Mouse (Mus musculus): ENCODE measurements around the gene Slc25a45.

Slc25a45 gene

DNA sequence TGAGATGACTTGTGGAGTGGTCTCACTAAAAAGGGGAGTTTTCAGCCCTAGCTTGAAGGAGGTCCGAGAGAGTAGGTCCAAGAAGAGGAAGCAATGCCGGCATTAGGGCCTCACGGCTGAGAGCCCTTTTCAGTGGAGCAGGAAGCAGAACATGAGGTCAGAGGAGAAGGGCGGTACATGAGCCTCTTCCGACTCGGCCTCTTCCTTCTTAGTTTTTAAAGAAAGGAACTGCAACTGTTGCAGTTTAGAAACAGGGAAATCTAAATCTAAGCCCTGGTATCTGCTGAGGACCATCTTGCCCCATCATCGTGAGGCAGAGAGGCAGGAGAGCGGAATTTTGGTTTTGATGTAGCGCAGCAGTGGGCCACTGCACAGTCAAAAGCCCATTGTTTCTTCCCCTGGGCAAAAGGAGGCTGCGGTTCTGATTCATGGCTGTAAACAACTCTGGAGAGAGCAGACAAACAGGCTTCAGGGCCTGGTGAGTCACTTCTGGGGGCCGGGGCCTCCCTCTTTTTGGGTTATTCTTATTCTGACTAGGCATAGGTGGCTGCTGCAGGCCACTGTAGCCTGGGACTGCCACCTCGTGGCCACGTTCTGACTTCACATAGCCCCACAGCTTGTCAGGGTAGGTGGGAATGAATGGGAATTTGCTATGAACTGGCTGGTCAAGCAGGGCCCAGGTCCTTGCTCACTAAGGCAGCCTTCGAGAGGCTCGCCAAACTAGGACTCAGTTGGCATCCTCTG, at the start of gene Slc25a45:
Gene Slc25a45 (plus strand): TSS at position 191 of the 744 bp plus-strand sequence.
- CTCF ChIA-PET, result interaction anchor here (0.6 kb wide), 1 partner anchor 63 kb away, joined by 3 read pairs; no protein-coding TSS in a partner anchor

DNA sequence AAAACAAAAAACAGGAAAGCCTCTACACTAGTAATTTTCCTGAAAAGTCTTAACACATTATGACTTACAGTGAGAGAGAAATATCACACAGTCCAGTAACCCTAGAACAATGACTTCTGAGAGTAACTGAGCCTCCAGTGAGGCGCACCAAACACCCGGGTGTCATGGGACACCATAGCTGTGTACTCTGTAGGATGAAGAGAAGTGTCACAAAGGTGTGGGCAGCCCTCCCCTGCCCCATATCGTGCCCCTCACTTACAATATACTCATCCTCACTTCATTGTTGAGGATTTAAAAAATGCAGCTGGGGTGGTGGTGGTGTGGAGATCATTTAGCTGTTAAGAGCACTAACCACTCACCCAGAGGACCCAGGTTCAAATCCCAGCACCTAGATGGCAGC, 49.5 kb upstream of the Slc25a45 start:
- CTCF ChIA-PET, result interaction anchor here (0.6 kb wide), 1 partner anchor 295 kb away, joined by 3 read pairs; no protein-coding TSS in a partner anchor

DNA sequence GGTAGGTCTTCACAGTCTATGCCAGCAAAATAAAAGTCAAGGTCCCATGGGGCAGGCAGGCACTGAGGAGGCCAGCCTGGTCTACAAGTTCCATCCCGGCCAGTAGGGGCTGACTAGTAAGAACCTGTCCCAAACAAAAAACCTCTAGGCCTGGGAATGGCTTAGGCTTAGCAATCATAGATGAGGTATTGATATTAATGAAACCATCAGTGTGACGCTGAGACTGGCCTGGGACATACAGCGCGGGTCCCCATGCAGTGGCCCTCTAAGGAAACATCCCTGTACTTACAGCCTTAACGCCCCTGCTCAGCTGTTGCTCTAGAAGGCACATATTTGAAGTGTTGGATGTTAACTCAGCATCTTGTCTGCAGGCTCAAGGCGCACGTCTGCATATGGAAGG, 48.7 kb upstream of the Slc25a45 start:
- CTCF ChIA-PET, result interaction anchor here (0.7 kb wide), 1 partner anchor 1039 kb away, joined by 3 read pairs; no protein-coding TSS in a partner anchor

DNA sequence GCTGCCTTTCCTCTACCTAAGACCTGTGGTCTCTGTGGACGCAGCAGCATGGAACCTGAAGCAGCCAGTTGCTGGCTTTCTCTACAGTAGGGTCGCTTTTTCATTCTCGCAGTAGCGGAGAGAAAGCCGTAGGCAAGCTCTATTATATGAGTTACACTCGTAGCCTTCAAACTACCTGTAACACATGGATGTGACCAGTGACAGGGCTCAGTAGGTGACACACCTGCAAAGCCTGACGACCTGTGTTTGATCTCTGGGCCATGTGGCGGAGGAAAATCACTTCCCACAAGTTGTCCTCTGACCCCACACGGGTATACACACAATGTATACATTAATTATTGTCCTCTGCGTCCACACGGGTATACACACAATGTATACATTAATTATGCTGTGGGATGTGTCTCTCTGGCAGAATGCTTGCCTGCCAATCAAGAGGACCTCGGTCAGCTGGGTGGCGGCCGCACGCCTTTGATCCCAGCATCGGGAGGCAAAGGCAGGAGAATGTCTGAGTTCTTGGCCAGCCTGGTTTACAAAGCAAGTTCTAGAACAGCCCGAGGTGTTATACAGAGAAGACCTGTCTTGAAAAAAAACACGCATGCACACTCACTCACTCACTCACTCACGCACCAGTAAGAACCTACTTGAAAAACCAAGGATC, 47.5 kb upstream of the Slc25a45 start:
- CTCF ChIA-PET, result no interaction called here

DNA sequence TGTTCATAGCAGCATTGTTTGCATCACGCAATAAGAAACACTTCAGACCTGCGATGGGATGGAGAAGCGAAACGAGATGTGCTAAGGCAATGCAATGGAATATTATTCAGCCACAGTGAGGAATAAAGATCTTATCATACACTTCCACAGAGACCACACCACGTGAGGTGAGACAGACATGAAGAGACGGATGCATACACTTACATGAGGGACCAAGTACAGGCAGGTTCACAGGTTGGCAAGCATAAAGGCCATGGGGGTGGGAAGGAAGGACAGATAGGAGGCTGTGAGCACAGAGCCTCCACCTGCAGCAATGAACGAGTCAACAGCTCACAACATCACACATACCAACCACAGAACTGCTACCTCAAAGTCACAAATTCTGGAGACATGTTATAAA, 46.8 kb upstream of the Slc25a45 start:
- CTCF ChIA-PET, result no interaction called here

DNA sequence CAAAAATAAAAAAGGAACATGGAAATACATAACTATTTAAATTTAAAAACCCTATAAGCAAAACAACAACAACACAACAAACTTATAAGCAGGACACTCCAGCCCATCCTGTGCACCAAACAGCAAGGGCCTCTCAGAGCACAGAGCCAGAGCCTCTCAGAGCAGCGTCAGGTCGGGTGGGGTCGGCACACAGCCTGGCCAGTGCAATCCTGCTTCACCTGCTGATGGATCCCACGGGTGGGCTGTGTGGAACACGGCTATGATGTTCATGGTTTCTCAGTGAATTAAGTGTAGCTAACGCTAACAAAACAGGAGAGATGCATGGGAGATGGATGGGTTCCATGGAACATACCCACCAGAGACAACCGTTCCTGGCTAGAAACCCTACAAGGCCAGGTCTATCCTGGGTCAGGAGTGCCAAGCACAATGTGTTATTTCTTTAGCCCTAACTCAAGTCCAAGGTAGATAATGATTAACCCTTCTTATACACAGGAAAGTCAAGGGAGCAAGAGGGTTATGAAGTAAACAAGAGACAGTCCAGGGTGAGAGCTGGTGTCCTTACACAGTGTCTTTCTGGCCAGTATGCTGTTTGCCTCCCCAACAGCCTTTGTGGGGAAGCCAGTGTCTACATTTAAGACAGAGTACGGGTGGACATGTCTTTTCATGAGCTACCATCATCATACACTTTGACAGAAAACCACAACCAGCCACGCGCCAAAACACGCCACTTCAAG, 46.2 kb upstream of the Slc25a45 start:
- CTCF ChIA-PET, result no interaction called here

DNA sequence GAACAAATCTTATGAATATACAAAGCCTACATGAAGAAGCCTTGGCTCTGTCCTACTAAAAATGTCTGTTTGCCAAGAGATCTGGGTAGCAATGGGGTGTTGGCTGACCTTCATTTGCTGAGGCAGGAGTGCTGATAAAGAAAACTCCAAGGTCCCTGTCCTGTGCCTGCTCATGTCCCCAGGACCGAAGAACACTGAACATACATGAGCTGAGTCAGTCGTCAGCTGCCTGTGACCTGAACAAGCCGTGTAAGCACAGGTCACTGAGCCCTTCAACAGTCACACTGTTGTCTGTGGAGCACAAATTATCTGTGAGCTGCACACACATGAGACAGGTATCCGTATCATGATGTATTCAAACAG, 45.7 kb upstream of the Slc25a45 start:
- CTCF ChIA-PET, result interaction anchor here (0.6 kb wide), 1 partner anchor 14 kb away, joined by 10 read pairs; no protein-coding TSS in a partner anchor

DNA sequence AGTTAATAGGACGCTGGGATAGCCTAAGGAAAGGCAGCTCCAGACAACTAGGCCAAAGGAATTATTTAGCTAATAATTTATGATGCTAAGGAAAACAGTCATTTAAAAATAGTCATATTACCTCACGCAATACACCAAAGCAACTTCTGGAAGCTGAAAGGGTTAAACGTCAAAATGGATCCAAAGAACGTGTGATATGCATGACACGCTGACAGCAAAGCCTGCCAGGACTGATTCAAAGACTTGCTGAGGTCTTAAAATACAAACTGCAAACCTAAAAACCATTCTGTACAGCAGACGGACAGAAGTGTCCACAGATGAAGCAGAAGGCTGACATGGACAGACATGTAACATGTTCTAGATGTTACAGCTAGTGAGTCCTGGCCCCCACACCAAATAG, 45.3 kb upstream of the Slc25a45 start:
- CTCF ChIA-PET, result interaction anchor here (0.6 to 0.7 kb wide), 2 partner anchors 14 to 32 kb away, joined by 3 to 10 read pairs; no protein-coding TSS in a partner anchor

DNA sequence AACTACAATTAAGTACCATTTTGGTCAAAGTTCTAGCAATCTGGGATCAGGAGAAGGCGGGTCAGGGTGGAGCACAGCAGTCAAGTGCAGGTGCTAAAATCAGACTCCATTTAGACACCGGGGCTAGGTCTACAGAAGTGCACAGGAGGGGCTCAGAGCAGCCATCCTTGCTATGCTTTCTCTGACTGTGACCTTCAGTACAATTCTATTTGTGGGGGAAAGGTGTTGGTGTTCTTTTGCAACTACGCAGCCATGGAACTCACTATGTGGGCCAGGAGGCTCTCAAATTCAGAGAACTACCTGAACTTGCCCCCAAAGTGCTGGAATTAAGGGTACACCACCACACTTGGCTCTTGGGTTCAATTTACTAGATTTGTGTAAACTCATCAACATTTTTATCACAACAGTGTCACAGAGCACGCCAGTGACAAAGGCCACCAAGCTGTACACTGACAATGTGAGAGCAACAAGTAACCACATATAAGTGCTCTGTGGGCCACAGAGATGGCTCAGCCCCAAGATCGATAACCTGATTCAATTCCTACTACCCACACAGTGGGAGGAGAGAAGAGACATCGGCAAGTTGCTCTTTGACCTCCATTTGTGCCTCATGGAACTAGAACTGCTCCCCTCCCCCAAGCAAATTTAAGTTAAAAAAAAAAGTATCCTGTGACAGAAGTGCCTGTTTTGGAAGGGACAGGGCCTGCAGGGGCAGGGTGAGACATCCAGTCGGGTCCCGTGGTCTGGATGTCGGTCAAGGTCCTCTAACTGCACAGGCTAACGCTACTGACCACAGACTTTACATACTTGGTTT, 44.1 kb upstream of the Slc25a45 start:
- CTCF ChIA-PET, result interaction anchor here (0.7 kb wide), 1 partner anchor 53 kb away, joined by 3 read pairs; no protein-coding TSS in a partner anchor

DNA sequence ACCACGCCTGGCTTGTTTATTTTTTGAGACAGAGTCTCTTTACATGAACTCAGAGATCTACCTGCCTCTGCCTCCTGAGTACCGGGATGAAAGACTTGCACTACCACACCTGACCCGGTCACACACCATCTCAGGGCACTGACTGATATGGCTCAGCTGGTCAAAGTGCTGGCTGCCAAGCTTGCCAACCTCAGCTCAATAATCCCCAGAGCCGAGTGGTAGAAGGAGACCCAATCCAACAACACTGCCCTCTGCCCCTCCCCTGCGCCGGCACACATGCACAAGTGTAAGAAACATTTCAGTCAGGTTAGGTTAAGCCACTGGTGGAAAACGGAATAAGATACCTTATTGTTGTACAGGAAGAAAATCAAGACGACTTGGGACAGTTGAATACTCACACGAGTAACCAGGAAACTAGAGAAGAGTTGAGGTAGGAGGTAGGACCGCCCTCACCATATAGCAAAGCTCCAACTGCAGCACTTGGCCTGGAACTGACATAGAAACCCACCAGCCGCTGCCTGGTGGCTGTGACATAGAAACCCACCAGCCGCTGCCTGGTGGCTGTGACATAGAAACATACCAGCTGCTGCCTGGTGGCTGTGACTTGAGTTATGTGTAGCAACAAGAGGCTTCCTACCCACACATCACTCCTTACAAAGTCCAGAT, 43.2 kb upstream of the Slc25a45 start:
- CTCF ChIA-PET, result no interaction called here

DNA sequence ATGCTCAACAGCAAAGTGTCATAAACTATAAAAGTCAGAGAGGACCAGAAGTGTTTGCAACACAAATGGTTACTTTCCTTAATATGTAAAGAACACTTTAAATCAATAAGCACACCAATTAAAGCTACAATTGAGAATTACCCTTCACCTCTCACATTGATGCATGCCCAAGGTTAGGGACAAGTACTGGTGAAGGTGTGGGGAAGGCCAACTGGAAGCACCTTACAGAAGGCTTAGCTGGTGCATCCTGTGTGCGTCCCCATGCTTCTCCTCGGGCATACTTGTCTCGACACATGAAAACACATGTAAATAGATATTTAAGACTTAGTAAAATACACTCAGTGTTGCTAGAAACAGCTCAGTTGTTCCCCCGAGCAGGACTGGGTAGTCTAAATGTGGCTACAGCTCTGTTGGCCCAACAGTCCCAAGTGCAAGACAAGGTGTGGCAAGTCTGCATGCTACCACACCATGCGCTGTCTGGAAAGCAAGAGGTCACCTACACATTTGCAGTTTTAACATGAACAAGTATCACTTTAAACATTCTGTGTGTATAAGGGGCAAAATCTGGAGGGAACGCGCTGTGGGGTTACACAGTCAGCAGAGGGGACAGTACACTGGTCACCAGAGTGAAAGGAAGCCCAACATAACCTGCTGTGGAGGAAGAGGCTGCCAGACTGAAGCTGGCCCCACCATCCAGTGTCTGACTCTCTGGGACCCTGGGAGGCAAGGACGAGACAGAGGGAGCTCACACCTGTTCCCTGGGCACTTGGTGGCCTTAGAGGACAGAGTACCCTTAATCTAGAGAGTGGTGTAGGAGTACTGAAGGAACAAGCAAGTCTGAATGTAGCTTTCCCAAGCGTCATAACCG, 42.3 kb upstream of the Slc25a45 start:
- CTCF ChIA-PET, result no interaction called here

DNA sequence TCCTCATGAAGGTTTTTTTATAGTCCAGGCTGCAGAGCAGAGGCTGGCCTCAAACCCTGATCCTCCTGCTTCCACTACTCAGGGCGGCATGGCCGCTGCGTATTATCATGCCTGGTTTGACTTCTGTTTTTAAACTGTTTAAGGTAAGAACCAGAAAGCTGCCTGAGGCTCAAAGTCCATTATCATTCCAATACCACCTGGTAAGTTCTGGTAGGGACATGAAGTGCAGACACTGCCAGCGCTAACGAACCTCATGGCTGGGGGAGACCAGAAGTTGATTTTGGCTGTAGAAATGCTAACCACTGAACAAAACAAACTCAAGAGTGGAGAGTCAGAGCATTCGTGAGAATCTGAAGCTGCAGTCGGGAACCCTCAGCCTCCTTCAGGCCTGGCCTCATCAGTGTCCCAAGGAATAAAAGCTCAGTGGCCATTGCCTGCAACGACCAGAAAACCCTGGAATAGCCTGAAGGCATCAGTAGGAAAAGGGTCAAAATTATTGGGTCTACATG, 41.6 kb upstream of the Slc25a45 start:
- CTCF ChIA-PET, result no interaction called here

DNA sequence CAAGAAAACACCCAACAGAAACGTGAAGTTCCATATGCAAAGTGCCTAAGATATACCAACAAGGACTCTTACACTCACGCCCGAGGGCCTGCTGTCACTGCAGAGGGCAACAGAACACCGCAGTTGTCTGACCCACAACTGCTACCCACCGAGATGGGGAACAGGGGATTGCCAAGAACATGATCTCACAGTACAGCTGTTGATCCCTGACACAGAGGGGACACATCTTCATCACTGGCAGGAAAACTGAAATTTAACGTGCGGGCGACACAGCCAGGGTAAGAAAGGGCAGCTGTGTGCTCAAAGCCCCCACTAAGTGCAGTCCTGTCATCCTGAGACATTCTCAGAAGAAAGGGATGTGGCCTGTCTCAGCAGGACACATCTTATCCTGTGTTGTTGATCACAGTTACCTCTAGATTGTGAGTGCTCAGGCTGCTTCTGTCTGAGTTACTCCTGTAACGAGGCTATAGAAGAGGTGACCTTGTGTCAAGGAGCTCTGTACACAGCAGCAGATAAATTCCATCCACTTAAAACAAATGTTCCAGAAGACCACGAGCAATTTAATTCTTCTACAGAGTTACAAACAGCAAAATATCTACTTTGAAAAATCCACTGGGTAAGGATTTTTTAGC, 40.6 kb upstream of the Slc25a45 start:
- CTCF ChIA-PET, result no interaction called here

DNA sequence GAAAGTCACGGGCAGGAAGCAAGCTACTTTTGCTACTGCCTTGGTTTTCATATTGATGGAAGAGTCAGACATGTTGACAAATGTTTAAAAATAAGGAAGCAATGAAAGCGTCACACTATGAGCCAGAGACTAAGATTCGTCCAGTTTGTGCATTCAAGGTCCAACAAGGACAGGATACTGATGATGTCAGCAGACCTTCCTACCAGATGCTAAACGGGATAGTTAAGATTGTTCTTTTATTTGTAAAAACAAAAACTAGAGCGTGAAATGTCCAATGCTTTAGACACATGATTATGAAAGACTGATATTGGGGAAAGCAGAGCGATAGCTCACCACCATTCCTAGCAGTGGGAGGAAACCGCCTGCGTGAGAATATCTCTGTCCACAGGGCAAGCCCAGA, 40.0 kb upstream of the Slc25a45 start:
- CTCF ChIA-PET, result no interaction called here

DNA sequence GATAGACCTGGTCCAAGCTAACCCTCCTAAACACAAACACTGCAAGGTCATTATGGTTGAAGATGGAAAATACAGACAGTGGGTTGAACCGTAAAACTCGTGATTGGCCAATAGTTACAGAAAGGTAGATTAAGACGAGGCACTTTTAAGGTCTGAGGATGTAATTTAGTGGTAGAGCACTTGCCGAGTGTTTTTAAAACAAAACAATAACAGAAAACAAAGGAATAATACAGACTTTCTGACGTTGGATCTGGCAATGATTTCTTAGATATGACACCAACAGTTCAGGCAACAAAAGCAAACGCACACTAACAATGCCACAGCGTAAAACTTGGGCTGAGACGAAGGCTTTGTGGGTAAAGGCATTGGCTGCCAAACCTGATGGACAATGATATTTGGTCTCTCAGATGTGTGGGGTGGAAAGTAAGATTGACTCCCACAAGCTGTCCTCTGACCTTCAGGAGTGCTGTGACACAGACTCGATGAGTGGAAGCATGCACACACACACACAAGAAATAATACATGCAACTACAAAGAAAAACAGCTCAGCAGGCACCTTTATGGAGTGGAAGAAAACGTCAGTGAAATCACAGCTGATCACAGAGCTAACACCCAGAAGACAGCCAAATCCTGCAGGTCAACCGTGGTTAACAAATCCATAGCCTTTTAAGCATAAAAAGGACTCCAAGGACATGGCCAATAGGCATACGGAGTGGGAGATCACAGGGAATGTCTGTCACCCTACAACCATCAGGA, 39.3 kb upstream of the Slc25a45 start:
- CTCF ChIA-PET, result no interaction called here

DNA sequence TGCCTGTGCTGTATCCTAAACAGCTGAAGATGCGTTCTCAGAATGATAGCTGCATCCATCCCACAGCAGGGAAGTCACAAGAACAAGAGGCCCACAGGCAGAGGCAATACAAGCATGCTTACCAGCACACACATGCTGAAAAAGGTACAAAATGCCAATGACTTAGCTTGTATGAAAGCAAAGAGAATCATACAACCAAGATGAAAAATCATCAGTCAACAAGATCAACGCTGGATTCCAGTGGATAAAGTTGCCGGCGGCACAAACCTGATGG, 38.8 kb upstream of the Slc25a45 start:
- CTCF ChIA-PET, result no interaction called here

DNA sequence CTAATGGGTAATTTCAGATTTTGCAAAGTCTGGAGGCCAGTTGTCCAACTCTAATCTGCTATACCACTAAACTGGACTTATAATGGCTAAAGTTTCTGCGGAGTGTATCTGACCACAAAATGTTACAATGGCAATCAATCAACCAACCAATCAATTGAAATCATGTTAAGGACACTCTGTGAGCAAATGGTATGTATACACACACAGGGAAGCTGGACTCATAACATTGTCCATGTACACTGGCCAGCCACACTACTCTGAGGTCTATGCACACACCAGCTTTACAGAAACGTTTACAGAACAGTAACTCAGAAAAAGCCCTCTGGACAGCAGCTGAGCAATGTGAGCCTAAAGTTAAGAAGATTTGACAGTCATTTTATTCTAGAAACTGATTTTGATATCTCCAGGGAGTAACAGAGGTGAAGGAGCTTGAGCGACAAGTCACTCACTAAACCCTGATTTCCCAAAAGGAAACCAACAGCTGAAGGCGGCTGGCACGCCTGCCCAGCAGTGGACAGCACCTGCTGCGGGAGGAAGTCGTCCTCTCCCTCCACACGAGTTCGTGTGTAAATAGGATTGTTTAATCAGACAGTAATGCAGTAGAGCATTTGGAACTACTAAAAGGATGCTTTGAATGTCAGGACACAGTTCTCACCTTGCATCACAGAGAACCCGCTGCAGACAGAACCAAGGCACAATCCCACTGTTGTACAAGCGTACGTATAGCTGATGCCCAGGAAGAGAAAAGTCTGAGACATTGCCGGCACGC, 38.1 kb upstream of the Slc25a45 start:
- CTCF ChIA-PET, result no interaction called here
